Mouse (Mus musculus) intestine, postnatal 0 days (tissue): ENCODE data around the gene Fcgr4. TPM values are rescaled to one million over a fixed set of nuclear protein-coding genes. Genes with fewer than 3 reads are reported as not detected.
A peak's percentile ranks its signal among the peaks of the same experiment; 100 is the strongest.
"Not testable (repeated sequence)": the region's sequence is repeated elsewhere in the genome, so short reads cannot be mapped to it uniquely, and the experiment has no call there.

Experiments
- ATAC-seq: fragments of 200-750 bp; cut with Nextera tagmentation; 2 replicates; pipeline ENCODE4 v1.8.0; 2017; ENCODE audit warnings: mild to moderate bottlenecking, moderate TSS enrichment, moderate library complexity
- H3K27ac ChIP-seq: fragments of 300-500 bp; sonication (generic); 2 replicates; pipeline ENCODE4 v1.5.1; 2014; ENCODE audit warnings: mild to moderate bottlenecking, low read depth, low read length, moderate library complexity
- H3K27me3 ChIP-seq: fragments of 300-500 bp; sonication (generic); replicated peaks from 2 replicates; pipeline ENCODE4 v1.6.1; 2014; ENCODE audit warnings: low read length, mixed read lengths; ENCODE audit not compliant: control insufficient read depth, insufficient read depth
- H3K36me3 ChIP-seq: fragments of 300-500 bp; sonication (generic); 2 replicates; pipeline ENCODE4 v1.6.1; 2014; ENCODE audit warnings: mild to moderate bottlenecking, moderate library complexity; ENCODE audit not compliant: control insufficient read depth, insufficient read depth
- H3K4me1 ChIP-seq: fragments of 300-500 bp; sonication (generic); replicated peaks from 2 replicates; pipeline ENCODE4 v1.6.1; 2014; ENCODE audit warnings: antibody characterized with exemption, low read length, mixed read lengths; ENCODE audit not compliant: control insufficient read depth, insufficient read depth
- H3K4me2 ChIP-seq: fragments of 300-500 bp; sonication (generic); replicated peaks from 2 replicates; pipeline ENCODE4 v1.6.1; 2014; ENCODE audit warnings: low read depth, mild to moderate bottlenecking, moderate library complexity
- H3K4me3 ChIP-seq: fragments of 300-500 bp; sonication (generic); 2 replicates; pipeline ENCODE4 v1.5.1; 2014; ENCODE audit warnings: low read depth, low read length
- H3K9ac ChIP-seq: fragments of 300-500 bp; sonication (generic); 2 replicates; pipeline ENCODE4 v1.6.1; 2014; ENCODE audit warnings: mild to moderate bottlenecking, low read depth, low read length
- H3K9me3 ChIP-seq: fragments of 300-500 bp; sonication (generic); 2 replicates; pipeline ENCODE4 v1.6.1; 2016; ENCODE audit warnings: mixed run types; ENCODE audit not compliant: control insufficient read depth
- CTCF ChIP-seq: sonication (generic); IDR thresholded peaks from 2 replicates; pipeline ENCODE4 v1.5.1; 2016; ENCODE audit warnings: low read depth, mild to moderate bottlenecking, control low read depth, antibody characterized with exemption, moderate library complexity
- WGBS: fragments of 180-500 bp; shearing (Covaris S2); extraction: QIAGEN DNeasy Blood & Tissue Kit; methylation state at CpG from one replicate; pipeline ENCODE4 v1.1.7; 2014; 5-methylcytosine and 5-hydroxymethylcytosine counted together
- polyA plus RNA-seq: library from polyadenylated mRNA; unstranded; fragments of >200 nt; fragmentation: Nextera tagmentation; extraction: Ambion mirVana; gene quantifications from 2 replicates; pipeline ENCODE4 v1.2.1, GENCODE M21; 2015

Gene Fcgr4
- polyA plus RNA-seq, 1 experiment from 2014 or later: 3.7 TPM

- peak within 1 kb of the TSS; percentile 54 for H3K4me3 ChIP-seq
- not testable (repeated sequence) for H3K27ac ChIP-seq, H3K4me1 ChIP-seq, H3K36me3 ChIP-seq, H3K9me3 ChIP-seq, H3K9ac ChIP-seq
- under 1% methylated on average over 41 of the region's 75 CpGs for WGBS
- ATAC-seq: peak; percentile 59
- peaks cover 20% of the 10 kb centered on the region for H3K27me3 ChIP-seq
- peak within 1 kb of the TSS; percentile 82 for H3K4me2 ChIP-seq
- TF ChIP-seq CTCF: peak; percentile 62
Observed at GRCm38 (mm10) chr1:171064491-171065242, 45.9 kb downstream of the Fcgr4 start, which contains the start of gene Fcgr3. Gene Fcgr3, minus strand, starts transcription at chr1:171064935.

GRCm38 (mm10) chr1:171065243-171065587 is 46.5 kb downstream of the Fcgr4 start:
- H3K4me1 ChIP-seq, H3K36me3 ChIP-seq, H3K9me3 ChIP-seq, H3K27ac ChIP-seq, H3K9ac ChIP-seq: not testable (repeated sequence)
- ATAC-seq: peak; percentile 31
- H3K4me3 ChIP-seq: peak overlapping the region; percentile 54
- under 1% methylated on average over 15 of the region's 35 CpGs for WGBS
- peak overlapping the region; percentile 82 for H3K4me2 ChIP-seq
- peaks cover 22% of the 10 kb centered on the region for H3K27me3 ChIP-seq

GRCm38 (mm10) chr1:171065768-171066167 is 47.0 kb downstream of the Fcgr4 start:
- WGBS: 8% methylated on average over 26 of the region's 45 CpGs
- peaks cover 22% of the 10 kb centered on the region for H3K27me3 ChIP-seq

GRCm38 (mm10) chr1:171066583-171066982 is 47.9 kb downstream of the Fcgr4 start:
- peak; percentile 3; the same call in 1 of the 2 replicates for ATAC-seq
- not testable (repeated sequence) for H3K9ac ChIP-seq, H3K4me2 ChIP-seq, H3K27ac ChIP-seq, H3K9me3 ChIP-seq, H3K4me3 ChIP-seq, H3K36me3 ChIP-seq, H3K4me1 ChIP-seq
- WGBS: 34% methylated on average over 2 of the region's 10 CpGs
- peaks cover 22% of the 10 kb centered on the region for H3K27me3 ChIP-seq

More at GRCm38 (mm10) chr1:171065768-171066167, 47.0 kb downstream of the Fcgr4 start:
- Histone ChIP-seq H3K4me3 (peak overlapping the region; percentile 22; the same call in 1 of the 2 replicates), H3K4me2 (peak overlapping the region; percentile 47; the same call in 1 of the 2 replicates)
- not testable (repeated sequence) for ATAC-seq, H3K9me3 ChIP-seq, H3K27ac ChIP-seq, H3K36me3 ChIP-seq, H3K9ac ChIP-seq, H3K4me1 ChIP-seq

GRCm38 (mm10) chr1:171067928-171068327 is 49.2 kb downstream of the Fcgr4 start:
- H3K27me3 ChIP-seq: peaks cover 22% of the 10 kb centered on the region
- not testable (repeated sequence) for H3K9ac ChIP-seq, H3K4me3 ChIP-seq, H3K36me3 ChIP-seq, H3K27ac ChIP-seq, H3K4me2 ChIP-seq, ATAC-seq, H3K4me1 ChIP-seq, H3K9me3 ChIP-seq
- 48% methylated on average over 5 of the region's 5 CpGs for WGBS

DNA sequence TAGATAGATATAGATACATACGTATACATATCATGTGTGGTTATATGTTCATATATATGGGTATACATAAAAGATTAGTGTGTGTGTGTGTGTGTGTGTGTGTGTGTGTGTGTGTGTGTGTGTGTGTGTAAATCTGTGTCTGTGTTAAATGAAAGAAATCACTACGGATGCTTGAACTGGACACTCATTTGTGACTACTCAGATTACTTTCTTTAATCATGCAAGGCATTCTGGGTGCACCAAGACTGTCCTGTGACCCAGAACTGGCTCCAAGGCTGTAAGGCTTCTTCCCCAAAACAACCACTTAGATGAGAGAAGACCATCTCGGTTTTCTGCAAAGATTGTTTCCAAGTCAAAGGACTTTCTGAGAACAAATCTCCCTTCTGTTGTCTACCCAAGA is 50.8 kb downstream of the Fcgr4 start:
- not testable (repeated sequence) for H3K4me3 ChIP-seq, H3K4me1 ChIP-seq, H3K9me3 ChIP-seq, H3K4me2 ChIP-seq, H3K9ac ChIP-seq, ATAC-seq, H3K36me3 ChIP-seq, H3K27ac ChIP-seq
- 61% methylated on average over 3 of the region's 3 CpGs for WGBS
- peaks cover 22% of the 10 kb centered on the region for H3K27me3 ChIP-seq

DNA sequence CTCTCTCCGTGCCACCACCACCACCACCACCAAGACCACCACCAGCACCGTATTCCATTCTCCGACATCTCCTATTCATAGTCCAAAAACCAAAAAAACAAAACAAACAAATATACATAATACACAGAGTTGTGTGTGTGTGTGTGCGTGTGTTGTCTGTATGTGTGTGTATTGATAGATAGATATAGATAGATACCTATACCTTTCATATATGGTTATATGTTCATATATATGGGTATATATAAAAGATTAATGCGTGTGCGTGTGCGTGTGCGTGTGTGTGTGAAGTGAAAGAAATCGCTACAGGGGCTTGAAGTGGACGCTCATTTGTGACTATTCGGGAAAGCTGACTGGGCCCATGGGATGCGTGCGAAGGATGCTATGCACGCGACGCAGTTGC is 52.2 kb downstream of the Fcgr4 start:
- H3K27me3 ChIP-seq: peaks cover 18% of the 10 kb centered on the region
- not testable (repeated sequence) for H3K27ac ChIP-seq, H3K4me1 ChIP-seq, ATAC-seq, H3K9me3 ChIP-seq, H3K4me2 ChIP-seq, H3K4me3 ChIP-seq, H3K9ac ChIP-seq, H3K36me3 ChIP-seq
- 22% methylated on average over 11 of the region's 16 CpGs for WGBS

GRCm38 (mm10) chr1:171071726-171072125 is 53.0 kb downstream of the Fcgr4 start:
- not testable (repeated sequence) for H3K36me3 ChIP-seq, H3K9ac ChIP-seq, H3K4me3 ChIP-seq, H3K27ac ChIP-seq, H3K4me2 ChIP-seq, H3K9me3 ChIP-seq, H3K4me1 ChIP-seq
- peak; percentile 63 for ATAC-seq
- WGBS: no CpG with 5 or more reads among the region's 35 CpGs
- peaks cover 18% of the 10 kb centered on the region for H3K27me3 ChIP-seq

GRCm38 (mm10) chr1:171072217-171072616 is 53.5 kb downstream of the Fcgr4 start:
- H3K4me1 ChIP-seq, H3K9ac ChIP-seq, H3K4me2 ChIP-seq, H3K9me3 ChIP-seq, H3K27ac ChIP-seq, H3K36me3 ChIP-seq, H3K4me3 ChIP-seq: not testable (repeated sequence)
- ATAC-seq: peak; percentile 55
- no CpG with 5 or more reads among the region's 45 CpGs for WGBS
- peaks cover 18% of the 10 kb centered on the region for H3K27me3 ChIP-seq
